Mouse (Mus musculus) ES-E14 (cell line): ENCODE data around the gene Dennd6b. TPM values are rescaled to one million over a fixed set of nuclear protein-coding genes. Genes with fewer than 3 reads are reported as not detected.

Experiments
- DNase-seq: peaks from one replicate; pipeline ENCODE4 v3.0.0-alpha.2; 2013; ENCODE audit warnings: low read depth, low spot score
- H3K27ac ChIP-seq: 2 replicates; pipeline ENCODE4 v1.5.1; 2012; ENCODE audit warnings: low read depth, mild to moderate bottlenecking, low read length, moderate library complexity, mixed read lengths; ENCODE audit not compliant: poor library complexity, insufficient read depth, severe bottlenecking
- H3K36me3 ChIP-seq: 2 replicates; pipeline ENCODE4 v1.6.1; 2012; ENCODE audit warnings: mild to moderate bottlenecking, low read length, moderate library complexity, mixed read lengths; ENCODE audit not compliant: control insufficient read depth, poor library complexity, insufficient read depth, severe bottlenecking
- H3K4me1 ChIP-seq, 2 experiments: fragments of 150-350 bp in 1 of 2; sonication (generic) in 1 of 2; 2 replicates each; pipeline ENCODE4 v1.6.1; 2012; ENCODE audit warnings: low read length in 2 of 2, mild to moderate bottlenecking in 1 of 2, mixed read lengths in 1 of 2; ENCODE audit not compliant: control insufficient read depth in 2 of 2, insufficient read depth in 2 of 2, poor library complexity in 1 of 2
- H3K4me3 ChIP-seq, 2 experiments: fragments of 150-350 bp in 1 of 2; sonication (generic) in 1 of 2; 2 replicates each; pipeline ENCODE4 v1.5.1; 2012; ENCODE audit warnings: low read length in 2 of 2, low read depth in 1 of 2, mild to moderate bottlenecking in 1 of 2, mixed read lengths in 1 of 2; ENCODE audit not compliant: insufficient read depth in 1 of 2, poor library complexity in 1 of 2, severe bottlenecking in 1 of 2
- H3K9ac ChIP-seq: 2 replicates; pipeline ENCODE4 v1.6.1; 2012; ENCODE audit warnings: low read depth, mild to moderate bottlenecking, low read length, mixed read lengths; ENCODE audit not compliant: poor library complexity, insufficient read depth, severe bottlenecking
- H3K9me3 ChIP-seq: fragments of 150-350 bp; sonication (generic); 2 replicates; pipeline ENCODE4 v1.6.1; 2012; ENCODE audit warnings: low read depth, mild to moderate bottlenecking, low read length; ENCODE audit not compliant: control insufficient read depth, insufficient read depth
- CHD2 ChIP-seq: IDR thresholded peaks from 2 replicates; pipeline ENCODE4 v1.6.1; 2014; ENCODE audit warnings: mild to moderate bottlenecking, low read depth, low read length, inconsistent platforms
- HCFC1 ChIP-seq: IDR thresholded peaks from 2 replicates; pipeline ENCODE4 v1.6.1; 2012; ENCODE audit warnings: low read length, inconsistent platforms, borderline replicate concordance; ENCODE audit not compliant: insufficient read depth
- MAFK ChIP-seq: IDR thresholded peaks from 2 replicates; pipeline ENCODE4 v1.6.1; 2014; ENCODE audit warnings: mild to moderate bottlenecking, low read depth, low read length, inconsistent platforms; ENCODE audit not compliant: insufficient read depth
- ZC3H11A ChIP-seq: IDR thresholded peaks from 2 replicates; pipeline ENCODE4 v1.6.1; 2012; ENCODE audit warnings: low read depth, mild to moderate bottlenecking, inconsistent platforms, low read length, borderline replicate concordance
- ZNF384 ChIP-seq: IDR thresholded peaks from 2 replicates; pipeline ENCODE4 v1.6.1; 2012; ENCODE audit warnings: low read depth, low read length, inconsistent platforms
- in situ Hi-C, 2 experiments: fragments of 600-800 bp; cut with MboI; formaldehyde crosslinking; loops; one replicate each; pipeline ENCODE4 v1.15.1; 2025; ENCODE audit warnings: low sequenced_read_pairs in 2 of 2, inconsistent platforms in 1 of 2; ENCODE audit not compliant: unreplicated experiment in 2 of 2
- total RNA-seq: library from RNA; depleted of rRNA; stranded (reverse); fragments of 300-350 nt; gene quantifications from 2 replicates; pipeline ENCODE4 v1.2.3, GENCODE M21; 2012; rRNA removed

The Dennd6b gene
- total RNA-seq, 1 experiment = 14.4 TPM

DNA sequence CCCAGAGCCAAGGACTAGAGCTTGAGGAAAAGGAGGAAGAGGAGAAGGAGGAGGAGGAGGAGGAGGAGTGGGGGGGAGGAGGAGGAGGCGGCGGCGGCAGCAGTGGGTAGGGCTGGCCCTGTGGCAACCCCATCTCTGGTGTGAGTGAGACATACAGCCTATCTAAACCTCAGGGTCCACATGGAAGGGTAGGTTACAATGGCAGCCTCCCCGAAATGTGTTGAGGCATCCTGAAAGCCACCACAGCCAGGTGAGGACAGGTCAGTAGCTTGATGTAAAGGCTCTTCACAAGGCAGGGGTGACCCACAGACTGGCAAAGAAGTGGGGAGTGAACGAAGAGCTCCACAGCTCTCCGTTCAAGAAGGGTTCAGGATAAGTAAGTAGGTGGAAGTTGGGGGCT is 57.8 kb downstream of the Dennd6b start:
- Histone ChIP-seq H3K4me3 (no peak overlapping the region), H3K4me1 (peaks cover 0 to 11% of the 10 kb centered on the region in 2 experiments; a peak in 1 of 4 replicates), H3K27ac (no peak overlapping the region), H3K36me3 (no peaks in the 10 kb centered on the region; the same call in 1 of the 2 replicates), H3K9me3 (no peaks in the 10 kb centered on the region), H3K9ac (no peak overlapping the region)
- TF ChIP-seq HCFC1 = no peak
- TF ChIP-seq ZNF384 = no peak
- TF ChIP-seq ZC3H11A = no peak
- TF ChIP-seq MAFK = no peak
- no peak for TF ChIP-seq CHD2
- in situ Hi-C loops = no loop called here
- no peak for DNase-seq

- Histone ChIP-seq H3K27ac (no peak overlapping the region), H3K9me3 (no peaks in the 10 kb centered on the region), H3K4me3 (no peak overlapping the region), H3K4me1 (peaks cover 0 to 11% of the 10 kb centered on the region in 2 experiments; a peak in 1 of 4 replicates), H3K9ac (no peak overlapping the region), H3K36me3 (peaks cover 1% of the 10 kb centered on the region; the same call in 1 of the 2 replicates)
- in situ Hi-C loops = no loop called here
- TF ChIP-seq ZNF384 (no peak), MAFK (no peak), ZC3H11A (no peak), CHD2 (no peak)
- no peak for DNase-seq
Measured at GRCm38 (mm10) chr15:89138046-89138405, 58.3 kb downstream of the Dennd6b start.

DNA sequence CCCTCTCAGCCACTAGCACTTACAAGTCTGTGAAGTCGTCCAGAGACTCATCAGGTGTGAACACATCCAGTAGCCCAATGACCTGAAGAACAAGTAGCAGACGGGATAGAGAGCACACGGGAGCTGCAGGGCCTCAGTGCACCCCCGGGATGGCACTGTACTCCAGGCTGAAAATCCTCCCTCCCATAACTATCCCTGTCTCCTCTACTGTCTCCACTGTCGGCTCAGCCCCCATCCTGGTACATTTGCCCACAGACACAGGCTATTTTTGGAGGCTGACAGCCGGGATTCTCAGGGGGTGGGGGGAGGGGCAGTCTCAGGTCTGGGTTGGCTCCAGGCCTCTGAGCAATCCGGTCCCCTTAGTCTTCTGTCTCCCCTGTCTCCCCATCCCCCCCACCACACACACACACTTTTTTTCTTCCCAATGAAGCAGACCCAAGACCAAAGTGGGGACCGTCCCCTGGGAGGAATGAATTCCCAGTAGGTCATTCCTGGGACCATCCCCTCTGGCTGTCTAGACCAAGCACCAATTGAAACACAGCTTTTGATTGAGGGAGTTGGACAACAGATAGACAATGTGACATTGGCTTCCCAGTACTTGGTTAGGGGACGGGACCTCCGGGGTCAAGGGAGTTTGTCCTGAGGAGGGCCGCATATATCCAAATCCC is 58.8 kb downstream of the Dennd6b start:
- TF ChIP-seq CHD2 (no peak), HCFC1 (no peak), ZNF384 (no peak), MAFK (no peak), ZC3H11A (no peak)
- Histone ChIP-seq H3K36me3 (peaks cover 3% of the 10 kb centered on the region; the same call in 1 of the 2 replicates), H3K9ac (no peak overlapping the region), H3K4me3 (no peak overlapping the region), H3K9me3 (no peaks in the 10 kb centered on the region), H3K4me1 (peaks cover 0 to 11% of the 10 kb centered on the region in 2 experiments; a peak in 1 of 4 replicates), H3K27ac (no peak overlapping the region)
- in situ Hi-C loops = no loop called here
- no peak for DNase-seq

GRCm38 (mm10) chr15:89136461-89137155 is 59.7 kb downstream of the Dennd6b start:
- Histone ChIP-seq H3K9me3 (no peaks in the 10 kb centered on the region), H3K9ac (no peak overlapping the region), H3K4me3 (no peak overlapping the region), H3K27ac (no peak overlapping the region), H3K4me1 (peaks cover 0 to 8% of the 10 kb centered on the region in 2 experiments; a peak in 1 of 4 replicates), H3K36me3 (peaks cover 6% of the 10 kb centered on the region; the same call in 1 of the 2 replicates)
- no peak for DNase-seq
- TF ChIP-seq HCFC1 = no peak
- TF ChIP-seq ZNF384 = no peak
- in situ Hi-C loops = no loop called here

Other genes with a start within 250 kb of the Dennd6b start
- 0.11 and 0.13 TPM in 2 replicates for gene Ttll8, start 242.1 kb downstream of the Dennd6b start, total RNA-seq
- 0.32 and 0.36 TPM in 2 replicates for gene Mlc1, start 217.5 kb downstream of the Dennd6b start, total RNA-seq
- gene Mov10l1, start 213.6 kb downstream of the Dennd6b start, total RNA-seq = 26.7 and 34.4 TPM in 2 replicates
- 0.22 and 0.58 TPM in 2 replicates for gene Panx2, start 136.8 kb downstream of the Dennd6b start, total RNA-seq
- gene Trabd, start 121.4 kb downstream of the Dennd6b start, total RNA-seq = 24.2 and 29.9 TPM in 2 replicates
- gene Selenoo, start 107.4 kb downstream of the Dennd6b start, total RNA-seq = 7.5 and 8.7 TPM in 2 replicates
- 37.3 and 45.0 TPM in 2 replicates for gene Tubgcp6, start 73.4 kb downstream of the Dennd6b start, total RNA-seq
- 7.4 and 11.4 TPM in 2 replicates for gene Hdac10, start 67.8 kb downstream of the Dennd6b start, total RNA-seq
- gene Mapk12, start 55.8 kb downstream of the Dennd6b start, total RNA-seq = 8.1 and 10.6 TPM in 2 replicates
- gene Mapk11, start 46.9 kb downstream of the Dennd6b start, total RNA-seq = 6.6 and 12.7 TPM in 2 replicates
- gene Plxnb2, start 15.7 kb downstream of the Dennd6b start, total RNA-seq = 116 and 178 TPM in 2 replicates
- 8.6 and 9.2 TPM in 2 replicates for gene Ppp6r2, start 15.1 kb upstream of the Dennd6b start, total RNA-seq
- 134 and 169 TPM in 2 replicates for gene Sbf1, start 118.8 kb upstream of the Dennd6b start, total RNA-seq
- 4.6 and 7.8 TPM in 2 replicates for gene Adm2, start 126.2 kb upstream of the Dennd6b start, total RNA-seq
- gene Miox, start 137.9 kb upstream of the Dennd6b start, total RNA-seq = 0.54 TPM in 1 of 2 replicates, not detected in the other
- gene Lmf2, start 159.2 kb upstream of the Dennd6b start, total RNA-seq = 44.8 and 45.3 TPM in 2 replicates
- 205 and 274 TPM in 2 replicates for gene Ncaph2, start 159.2 kb upstream of the Dennd6b start, total RNA-seq
- 46.4 and 50.8 TPM in 2 replicates for gene Sco2, start 177.3 kb upstream of the Dennd6b start, total RNA-seq
- 0.94 and 1.1 TPM in 2 replicates for gene Tymp, start 180.5 kb upstream of the Dennd6b start, total RNA-seq
- gene Odf3b, start 182.8 kb upstream of the Dennd6b start, total RNA-seq = 0.37 TPM in 1 of 2 replicates, not detected in the other
- 0.11 and 0.13 TPM in 2 replicates for gene Klhdc7b, start 188.4 kb upstream of the Dennd6b start, total RNA-seq
- 4.5 and 12.4 TPM in 2 replicates for gene Syce3, start 214.0 kb upstream of the Dennd6b start, total RNA-seq
- gene Cpt1b, start 229.4 kb upstream of the Dennd6b start, total RNA-seq = 2.7 and 5.9 TPM in 2 replicates
- 1.5 and 2.0 TPM in 2 replicates for gene C730034F03Rik, start 233.1 kb upstream of the Dennd6b start, total RNA-seq
- gene Gm44502, start 233.2 kb upstream of the Dennd6b start, total RNA-seq = 0.36 TPM in 1 of 2 replicates, not detected in the other
- 29.0 and 42.6 TPM in 2 replicates for gene Chkb, start 233.4 kb upstream of the Dennd6b start, total RNA-seq